Mouse (Mus musculus): ENCODE measurements around the gene Lrrc17. TPM values are rescaled to one million over a fixed set of nuclear protein-coding genes. Genes with fewer than 3 reads are reported as not detected.

The Lrrc17 gene
- not detected in 2 replicates for polyA plus RNA-seq (2012; ENCODE audit: insufficient read depth, low replicate concordance)

DNA sequence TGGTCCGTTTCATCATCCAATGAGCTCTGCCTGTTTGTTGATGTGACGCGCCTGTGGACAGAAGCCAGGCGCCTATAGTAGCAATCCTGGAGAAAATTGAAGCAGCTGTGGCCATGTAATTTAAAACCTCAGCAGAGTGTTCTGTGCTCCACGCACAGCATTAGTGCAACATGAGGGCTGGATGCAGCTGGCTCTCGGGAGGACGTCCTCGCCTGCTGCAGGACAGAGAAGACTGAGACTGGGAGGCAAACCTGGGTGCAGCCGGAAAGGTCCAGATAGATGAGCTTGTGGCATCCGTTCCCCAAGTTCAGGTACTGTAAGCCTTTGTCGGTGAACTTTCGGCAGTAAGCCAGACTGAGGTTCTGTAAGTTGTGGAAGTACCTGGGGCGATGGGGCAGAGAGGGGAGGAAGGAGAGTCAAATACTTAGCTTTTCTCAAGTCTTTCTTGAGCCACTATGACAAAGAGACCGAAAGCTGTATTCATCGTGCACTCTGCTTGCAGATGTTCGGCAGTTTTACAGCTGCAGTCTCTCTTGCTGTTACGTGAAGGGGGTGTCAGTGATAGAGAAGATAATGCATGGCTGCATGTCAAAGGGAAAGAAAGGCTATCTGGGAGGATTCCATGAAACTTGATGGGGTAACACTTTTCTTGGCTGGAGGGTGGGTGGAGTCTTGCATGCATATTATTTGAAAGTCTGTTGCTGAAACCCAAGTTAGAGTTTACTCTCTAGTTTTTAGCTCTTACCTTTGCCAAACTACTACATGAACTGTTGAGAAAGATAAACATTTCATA is at the start of gene Lrrc17:
Gene Lrrc17, plus strand, starts transcription at position 151 of the 793 bp plus-strand sequence.
- Histone ChIP-seq H3K4me3 (replicated peaks) (no peak within 1 kb of the TSS), H3K4me1 (no peaks in the 10 kb centered on the region), H3K36me3 (replicated peaks; ENCODE audit: low read length) (no peaks in the 10 kb centered on the region), H3K27me3 (replicated peaks) (peaks cover 11% of the 10 kb centered on the region), H3K9me3 (peaks cover 7% of the 10 kb centered on the region; the same call in 1 of the 2 replicates)
- TF ChIP-seq FLI1 (IDR thresholded peaks at IDR 0.05; ENCODE audit: low read length), result no peak
- TF ChIP-seq GATA1 (IDR thresholded peaks at IDR 0.05; ENCODE audit: borderline replicate concordance, low read length), result no peak

DNA sequence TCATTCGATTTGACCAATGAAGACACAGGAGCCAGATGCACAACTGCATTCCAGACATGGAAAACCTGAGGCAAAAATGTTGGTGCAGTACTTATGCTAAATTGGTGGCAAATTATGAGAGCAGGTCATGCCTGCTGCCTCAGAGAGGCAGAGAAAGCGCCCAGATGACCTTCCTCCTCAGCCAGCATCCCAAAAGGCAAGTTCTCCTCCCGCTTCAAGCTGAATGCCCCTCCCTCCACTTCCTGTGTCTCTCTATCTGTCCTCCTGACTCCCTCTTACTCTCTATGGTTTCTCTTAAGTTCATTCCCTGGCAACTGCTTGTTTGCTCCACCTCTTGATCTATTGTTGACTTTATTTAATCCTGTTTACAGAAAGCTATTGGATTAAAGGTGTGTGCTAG is 48.6 kb upstream of the Lrrc17 start:
- Histone ChIP-seq H3K4me3 (replicated peaks) (no peak overlapping the region), H3K9me3 (no peaks in the 10 kb centered on the region), H3K4me1 (peaks cover 17% of the 10 kb centered on the region), H3K36me3 (replicated peaks; ENCODE audit: low read length) (no peaks in the 10 kb centered on the region), H3K27me3 (replicated peaks) (no peaks in the 10 kb centered on the region)
- TF ChIP-seq GATA1 (IDR thresholded peaks at IDR 0.05; ENCODE audit: borderline replicate concordance, low read length) (no peak), FLI1 (IDR thresholded peaks at IDR 0.05; ENCODE audit: low read length) (no peak)

GRCm38 (mm10) chr5:21496321-21496720 is 47.0 kb upstream of the Lrrc17 start:
- TF ChIP-seq FLI1 (IDR thresholded peaks at IDR 0.05; ENCODE audit: low read length), result no peak
- peaks cover 3% of the 10 kb centered on the region for H3K27me3 ChIP-seq (replicated peaks)

GRCm38 (mm10) chr5:21496881-21497280 is 46.5 kb upstream of the Lrrc17 start:
- no peaks in the 10 kb centered on the region for H3K36me3 ChIP-seq (replicated peaks; ENCODE audit: low read length)

More at GRCm38 (mm10) chr5:21496321-21496720, 47.0 kb upstream of the Lrrc17 start:
- Histone ChIP-seq H3K4me1 (peaks cover 17% of the 10 kb centered on the region), H3K4me3 (replicated peaks) (no peak overlapping the region), H3K9me3 (no peaks in the 10 kb centered on the region), H3K36me3 (replicated peaks; ENCODE audit: low read length) (no peaks in the 10 kb centered on the region)

DNA sequence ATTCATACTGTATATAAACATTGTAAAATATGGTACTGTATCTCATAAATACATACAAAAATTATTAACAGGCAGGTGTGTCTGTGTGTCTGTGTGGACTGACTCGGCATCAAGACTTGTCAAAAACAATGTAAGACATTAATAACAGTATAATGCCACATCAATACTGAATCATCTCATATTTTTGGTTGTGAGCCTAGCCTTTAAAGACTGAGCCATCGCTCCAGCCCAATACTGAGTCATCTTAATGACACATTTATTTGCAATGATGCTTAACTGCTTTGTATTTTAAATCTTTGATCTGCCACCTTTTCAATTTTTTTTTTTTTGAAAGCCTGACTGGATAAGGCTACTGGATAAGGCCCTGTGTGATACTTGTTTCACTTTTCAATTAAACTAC is 44.9 kb upstream of the Lrrc17 start:
- H3K9me3 ChIP-seq, result no peaks in the 10 kb centered on the region
- peaks cover 3% of the 10 kb centered on the region for H3K27me3 ChIP-seq (replicated peaks)
- no peak overlapping the region for H3K4me3 ChIP-seq (replicated peaks)
- peaks cover 17% of the 10 kb centered on the region for H3K4me1 ChIP-seq
- no peak for TF ChIP-seq GATA1 (IDR thresholded peaks at IDR 0.05; ENCODE audit: borderline replicate concordance, low read length)
- TF ChIP-seq FLI1 (IDR thresholded peaks at IDR 0.05; ENCODE audit: low read length), result no peak
- H3K36me3 ChIP-seq (replicated peaks; ENCODE audit: low read length), result no peaks in the 10 kb centered on the region

More at GRCm38 (mm10) chr5:21496881-21497280, 46.5 kb upstream of the Lrrc17 start:
- Histone ChIP-seq H3K4me3 (replicated peaks) (no peak overlapping the region), H3K27me3 (replicated peaks) (peaks cover 3% of the 10 kb centered on the region), H3K9me3 (no peaks in the 10 kb centered on the region), H3K4me1 (peaks cover 17% of the 10 kb centered on the region)
- TF ChIP-seq GATA1 (IDR thresholded peaks at IDR 0.05; ENCODE audit: borderline replicate concordance, low read length) (no peak), FLI1 (IDR thresholded peaks at IDR 0.05; ENCODE audit: low read length) (no peak)

DNA sequence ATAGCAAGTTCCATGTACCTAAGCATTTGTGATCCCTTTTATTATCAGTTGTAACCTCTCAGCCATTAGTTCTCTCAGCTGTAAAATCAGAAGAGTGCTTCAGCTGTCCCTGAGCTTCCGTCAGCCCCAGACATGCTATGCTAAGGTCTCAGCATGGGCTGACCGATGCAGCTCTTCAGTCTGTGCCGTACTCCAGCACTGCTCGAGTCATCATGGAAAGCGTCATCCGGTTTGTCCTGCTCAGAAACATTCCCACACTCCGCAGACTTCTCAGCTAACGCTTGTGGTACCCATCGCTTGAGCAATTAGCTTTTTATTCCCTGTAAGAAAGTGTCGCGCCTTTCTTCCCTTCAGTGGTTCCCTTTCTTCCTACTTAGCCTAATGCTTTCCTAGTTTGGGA is 44.4 kb upstream of the Lrrc17 start:
- no peaks in the 10 kb centered on the region for H3K36me3 ChIP-seq (replicated peaks; ENCODE audit: low read length)
- no peaks in the 10 kb centered on the region for H3K9me3 ChIP-seq
- peaks cover 17% of the 10 kb centered on the region for H3K4me1 ChIP-seq
- H3K4me3 ChIP-seq (replicated peaks), result no peak overlapping the region
- TF ChIP-seq GATA1 (IDR thresholded peaks at IDR 0.05; ENCODE audit: borderline replicate concordance, low read length), result no peak
- TF ChIP-seq FLI1 (IDR thresholded peaks at IDR 0.05; ENCODE audit: low read length), result no peak
- H3K27me3 ChIP-seq (replicated peaks), result peaks cover 3% of the 10 kb centered on the region

DNA sequence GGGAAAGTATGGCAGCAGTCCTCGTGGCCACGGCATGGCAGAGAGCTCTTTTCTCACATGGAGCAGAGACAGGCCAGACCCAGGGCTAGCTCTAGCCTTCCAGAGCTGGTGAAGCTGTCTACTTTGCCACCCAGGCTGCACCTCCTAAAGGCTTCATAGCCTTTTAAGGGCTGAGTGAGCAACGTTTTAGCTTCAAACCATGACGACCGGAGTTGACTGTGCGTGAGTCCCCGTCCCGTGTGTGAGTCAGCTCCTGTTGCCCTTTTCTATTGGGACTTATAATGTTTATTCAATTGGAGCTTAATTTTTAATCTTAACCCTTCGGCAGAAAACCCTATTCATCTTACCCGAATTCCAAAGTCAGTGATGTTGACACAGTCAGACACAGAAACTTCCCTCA is 43.2 kb upstream of the Lrrc17 start:
- no peaks in the 10 kb centered on the region for H3K36me3 ChIP-seq (replicated peaks; ENCODE audit: low read length)
- H3K4me1 ChIP-seq, result peaks cover 12% of the 10 kb centered on the region
- peaks cover 3% of the 10 kb centered on the region for H3K27me3 ChIP-seq (replicated peaks)
- TF ChIP-seq FLI1 (IDR thresholded peaks at IDR 0.05; ENCODE audit: low read length) (no peak), GATA1 (IDR thresholded peaks at IDR 0.05; ENCODE audit: borderline replicate concordance, low read length) (no peak)
- H3K9me3 ChIP-seq, result no peaks in the 10 kb centered on the region
- H3K4me3 ChIP-seq (replicated peaks), result no peak overlapping the region

DNA sequence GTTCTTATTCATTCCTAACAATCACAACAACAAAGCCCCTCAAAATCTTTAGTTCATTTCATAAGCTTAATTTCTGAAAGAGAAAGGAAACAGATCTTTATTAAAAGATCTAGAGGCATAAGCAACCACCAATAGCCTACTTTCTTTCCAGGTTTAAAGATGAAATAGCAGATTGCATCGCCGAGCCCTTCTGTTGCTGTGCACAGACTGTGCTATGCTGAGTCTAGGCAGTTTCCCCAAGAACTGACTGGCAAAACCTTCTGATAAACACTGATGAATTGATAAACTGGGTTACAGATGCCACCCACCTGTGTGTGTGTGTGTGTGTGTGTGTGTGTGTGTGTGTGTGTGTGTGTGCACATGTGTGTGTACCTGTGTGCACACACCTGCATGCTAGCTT is 42.4 kb upstream of the Lrrc17 start:
- H3K27me3 ChIP-seq (replicated peaks), result peaks cover 3% of the 10 kb centered on the region
- no peaks in the 10 kb centered on the region for H3K9me3 ChIP-seq
- H3K36me3 ChIP-seq (replicated peaks; ENCODE audit: low read length), result no peaks in the 10 kb centered on the region
- no peak for TF ChIP-seq FLI1 (IDR thresholded peaks at IDR 0.05; ENCODE audit: low read length)
- TF ChIP-seq GATA1 (IDR thresholded peaks at IDR 0.05; ENCODE audit: borderline replicate concordance, low read length), result no peak
- H3K4me3 ChIP-seq (replicated peaks), result no peak overlapping the region
- peaks cover 11% of the 10 kb centered on the region for H3K4me1 ChIP-seq

DNA sequence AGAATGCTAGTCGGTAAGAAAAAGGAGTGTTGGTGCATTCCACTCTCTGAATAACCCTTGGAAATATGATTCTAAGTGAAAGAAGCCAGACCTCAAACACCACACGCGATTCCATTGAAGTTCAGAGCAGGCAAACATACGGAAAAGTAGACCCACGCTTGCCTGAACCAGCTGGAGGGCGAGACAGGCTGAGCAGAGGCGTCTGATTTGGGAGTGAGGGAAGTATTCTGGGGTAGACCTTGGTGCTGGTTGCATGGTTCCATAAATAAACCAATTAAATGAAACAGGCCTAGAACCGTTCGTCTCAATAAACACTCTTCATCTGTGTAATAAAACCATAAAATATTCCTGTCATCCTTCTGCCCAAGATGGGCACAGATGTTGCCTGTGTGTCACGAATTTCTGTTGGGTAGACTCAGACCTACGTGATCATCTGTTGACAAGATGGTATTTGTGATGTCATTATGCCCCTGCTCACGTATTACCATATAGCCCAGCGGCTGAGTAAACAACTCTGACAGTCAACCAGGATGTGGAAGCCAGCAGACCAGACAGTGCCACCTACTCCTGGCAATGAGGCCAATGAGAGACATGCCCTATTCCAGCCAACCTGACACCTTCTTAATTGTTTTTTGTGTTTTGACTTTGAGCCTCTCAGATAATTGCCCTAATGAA is 40.3 kb upstream of the Lrrc17 start:
- H3K4me1 ChIP-seq, result peaks cover 5% of the 10 kb centered on the region; the same call in 1 of the 2 replicates
- H3K27me3 ChIP-seq (replicated peaks), result peaks cover 3% of the 10 kb centered on the region
- H3K4me3 ChIP-seq (replicated peaks), result no peak overlapping the region
- no peaks in the 10 kb centered on the region for H3K9me3 ChIP-seq
- TF ChIP-seq FLI1 (IDR thresholded peaks at IDR 0.05; ENCODE audit: low read length), result no peak
- no peak for TF ChIP-seq GATA1 (IDR thresholded peaks at IDR 0.05; ENCODE audit: borderline replicate concordance, low read length)
- no peaks in the 10 kb centered on the region for H3K36me3 ChIP-seq (replicated peaks; ENCODE audit: low read length)

GRCm38 (mm10) chr5:21505159-21505558 is 38.2 kb upstream of the Lrrc17 start:
- Histone ChIP-seq H3K4me1 (peaks cover 8% of the 10 kb centered on the region; the same call in 1 of the 2 replicates), H3K36me3 (replicated peaks; ENCODE audit: low read length) (no peaks in the 10 kb centered on the region), H3K4me3 (replicated peaks) (no peak overlapping the region), H3K27me3 (replicated peaks) (peaks cover 3% of the 10 kb centered on the region), H3K9me3 (no peaks in the 10 kb centered on the region)
- no peak for TF ChIP-seq FLI1 (IDR thresholded peaks at IDR 0.05; ENCODE audit: low read length)
- TF ChIP-seq GATA1 (IDR thresholded peaks at IDR 0.05; ENCODE audit: borderline replicate concordance, low read length), result no peak
